Mouse (Mus musculus) small intestine, adult 2 months (tissue): ENCODE data around the gene Ptger4. TPM values are rescaled to one million over a fixed set of nuclear protein-coding genes. Genes with fewer than 3 reads are reported as not detected.

ENCODE experiments used
- H3K27ac ChIP-seq: fragments of 200-500 bp; 2 replicates; pipeline ENCODE4 v1.5.1; 2012; ENCODE audit warnings: low read depth, low read length, control low read depth, inconsistent platforms; ENCODE audit not compliant: insufficient read depth
- H3K27me3 ChIP-seq: fragments of 200-500 bp; 2 replicates; pipeline ENCODE4 v1.6.1; 2012; ENCODE audit warnings: mild to moderate bottlenecking, moderate library complexity, low read length, inconsistent platforms; ENCODE audit not compliant: control insufficient read depth, insufficient read depth
- H3K36me3 ChIP-seq: fragments of 200-500 bp; 2 replicates; pipeline ENCODE4 v1.6.1; 2012; ENCODE audit warnings: mild to moderate bottlenecking, low read length, control low read depth, inconsistent platforms; ENCODE audit not compliant: control insufficient read depth, insufficient read depth
- H3K4me1 ChIP-seq: fragments of 200-500 bp; 2 replicates; pipeline ENCODE4 v1.6.1; 2012; ENCODE audit warnings: low read length, inconsistent platforms, mixed read lengths; ENCODE audit not compliant: control insufficient read depth, insufficient read depth, insufficient read length
- H3K4me3 ChIP-seq: fragments of 200-500 bp; 2 replicates; pipeline ENCODE4 v1.5.1; 2012; ENCODE audit warnings: low read depth, mild to moderate bottlenecking, control low read depth, inconsistent platforms, low read length, moderate library complexity
- CTCF ChIP-seq: fragments of 200-500 bp; IDR thresholded peaks from 2 replicates; pipeline ENCODE4 v1.5.1; 2012; ENCODE audit warnings: low read depth, mild to moderate bottlenecking, control low read depth, inconsistent platforms, low read length, moderate library complexity, mixed read lengths; ENCODE audit not compliant: insufficient replicate concordance, insufficient read length; ENCODE audit errors: extremely low read depth
- POLR2A ChIP-seq: fragments of 200-500 bp; IDR thresholded peaks from 2 replicates; pipeline ENCODE4 v1.6.1; 2012; ENCODE audit warnings: low read depth, mild to moderate bottlenecking, control low read depth, inconsistent platforms, low read length, moderate library complexity
- WGBS: fragments of 180-500 bp; shearing (Covaris S2); methylation state at CpG from one replicate; pipeline ENCODE4 v1.1.7; 2018; 5-methylcytosine and 5-hydroxymethylcytosine counted together
- polyA plus RNA-seq: library from polyadenylated mRNA; depleted of rRNA; stranded (reverse); fragments of >200 nt; gene quantifications from 2 replicates; pipeline ENCODE4 v1.2.3, GENCODE M21; 2012

The Ptger4 gene
- polyA plus RNA-seq, 1 experiment = 85.6 TPM

GRCm38 (mm10) chr15:5205222-5205621, 38.8 kb downstream of the Ptger4 start:
- Histone ChIP-seq H3K36me3 (peaks cover 2% of the 10 kb centered on the region), H3K27me3 (no peaks in the 10 kb centered on the region), H3K27ac (no peak overlapping the region), H3K4me1 (no peaks in the 10 kb centered on the region), H3K4me3 (no peak overlapping the region)
- WGBS = 81% methylated on average over 9 of the region's 9 CpGs
- TF ChIP-seq CTCF = no peak

- WGBS = 37% methylated on average over 4 of the region's 4 CpGs
- TF ChIP-seq POLR2A = no peak
- TF ChIP-seq CTCF = no peak
- Histone ChIP-seq H3K4me1 (peaks cover 11% of the 10 kb centered on the region; the same call in 1 of the 2 replicates), H3K4me3 (no peak overlapping the region), H3K27me3 (no peaks in the 10 kb centered on the region), H3K36me3 (peaks cover 7% of the 10 kb centered on the region), H3K27ac (peak overlapping the region; percentile 78)
These were observed 47.3 kb downstream of the Ptger4 start for GRCm38 (mm10) chr15:5196691-5197090.

DNA sequence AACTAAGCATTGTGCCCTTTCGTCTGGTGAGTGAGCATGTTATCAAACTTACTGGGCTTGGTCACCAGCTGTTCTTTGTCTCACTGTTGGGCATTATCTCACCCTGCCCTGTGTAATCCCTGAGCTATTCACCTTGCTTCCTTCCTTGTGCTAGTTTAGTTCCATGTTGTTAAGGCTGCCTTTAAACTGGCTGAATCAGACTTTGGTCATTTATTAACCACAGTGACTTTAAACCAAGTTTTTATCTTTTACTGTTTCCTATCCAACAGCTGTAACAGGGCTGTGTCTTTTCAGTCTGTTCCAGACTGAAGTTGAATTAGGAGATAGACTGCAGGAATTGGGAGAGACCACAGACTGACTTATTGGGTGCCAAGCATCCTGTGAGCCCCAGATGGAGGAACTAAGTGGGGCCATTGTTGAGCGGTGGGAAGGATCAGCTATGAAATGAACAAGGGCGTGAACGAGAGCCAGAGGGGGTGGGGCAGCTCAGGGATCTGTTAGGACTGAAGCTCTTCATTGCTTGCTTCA, 47.9 kb downstream of the Ptger4 start:
- Histone ChIP-seq H3K36me3 (peaks cover 8% of the 10 kb centered on the region), H3K4me3 (peak overlapping the region; percentile 36; the same call in 1 of the 2 replicates), H3K27me3 (no peaks in the 10 kb centered on the region), H3K27ac (peak overlapping the region; percentile 78), H3K4me1 (peaks cover 11% of the 10 kb centered on the region; the same call in 1 of the 2 replicates)
- WGBS = 18% methylated on average over 4 of the region's 4 CpGs
- no peak for TF ChIP-seq CTCF
- no peak for TF ChIP-seq POLR2A

DNA sequence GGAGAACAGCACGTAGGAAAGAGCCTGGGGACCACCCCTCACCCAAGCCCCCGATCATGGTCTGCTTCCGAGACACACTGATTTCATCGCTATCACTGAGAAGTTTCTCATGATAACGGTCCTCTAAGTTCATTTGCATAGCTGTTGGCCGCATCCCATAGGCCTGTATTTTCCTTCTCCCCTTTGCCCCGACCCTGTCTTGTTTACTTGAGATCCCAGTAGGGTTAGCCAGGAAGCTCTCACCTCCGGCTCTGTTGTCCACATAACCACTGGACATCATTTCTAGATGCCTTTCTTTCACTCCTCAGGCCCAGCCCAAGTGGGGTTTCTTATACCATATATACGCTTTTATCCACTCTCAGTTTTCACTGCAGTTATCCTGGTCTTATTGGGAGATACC, 49.1 kb downstream of the Ptger4 start:
- Histone ChIP-seq H3K4me3 (no peak overlapping the region), H3K4me1 (peaks cover 11% of the 10 kb centered on the region; the same call in 1 of the 2 replicates), H3K27ac (peak overlapping the region; percentile 26; the same call in 1 of the 2 replicates), H3K36me3 (peaks cover 8% of the 10 kb centered on the region), H3K27me3 (no peaks in the 10 kb centered on the region)
- WGBS = 77% methylated on average over 9 of the region's 9 CpGs
- no peak for TF ChIP-seq POLR2A
- no peak for TF ChIP-seq CTCF

DNA sequence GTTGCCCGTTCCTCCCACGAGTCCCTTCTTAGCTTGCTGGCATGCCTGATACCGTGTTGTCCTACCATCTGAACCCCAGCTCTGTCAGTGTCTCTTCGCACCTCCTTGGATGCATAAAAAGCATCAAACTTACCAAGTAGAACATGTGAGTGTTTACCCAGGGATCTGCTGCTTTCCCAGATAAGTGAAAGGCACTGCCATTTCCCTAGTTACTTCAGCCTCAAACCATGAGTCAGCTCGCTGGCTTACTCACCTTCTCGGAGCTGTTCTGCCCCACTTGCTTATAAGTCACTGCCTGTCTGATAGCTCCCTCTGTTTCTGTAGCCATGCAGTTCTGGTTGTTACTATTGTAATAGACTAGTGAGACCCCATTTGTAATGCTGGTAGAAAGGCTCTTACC, 49.5 kb downstream of the Ptger4 start:
- Histone ChIP-seq H3K36me3 (peaks cover 9% of the 10 kb centered on the region), H3K4me3 (no peak overlapping the region), H3K4me1 (peaks cover 11% of the 10 kb centered on the region; the same call in 1 of the 2 replicates), H3K27ac (peak overlapping the region; percentile 26; the same call in 1 of the 2 replicates), H3K27me3 (no peaks in the 10 kb centered on the region)
- WGBS = 80% methylated on average over 6 of the region's 6 CpGs
- TF ChIP-seq POLR2A (no peak), CTCF (no peak)

- Histone ChIP-seq H3K4me3 (no peak overlapping the region), H3K27ac (no peak overlapping the region), H3K36me3 (peaks cover 8% of the 10 kb centered on the region), H3K4me1 (peaks cover 11% of the 10 kb centered on the region; the same call in 1 of the 2 replicates), H3K27me3 (no peaks in the 10 kb centered on the region)
- WGBS = 53% methylated on average over 3 of the region's 3 CpGs
- no peak for TF ChIP-seq POLR2A
- no peak for TF ChIP-seq CTCF
These were observed 50.2 kb downstream of the Ptger4 start for GRCm38 (mm10) chr15:5193833-5194232.

GRCm38 (mm10) chr15:5189504-5190093, 54.4 kb downstream of the Ptger4 start:
- peaks cover under 1% of the 10 kb centered on the region; the same call in 1 of the 2 replicates for H3K4me1 ChIP-seq
- H3K27me3 ChIP-seq = no peaks in the 10 kb centered on the region
- H3K36me3 ChIP-seq = peaks cover 8% of the 10 kb centered on the region
- 64% methylated on average over 10 of the region's 10 CpGs for WGBS
- H3K27ac ChIP-seq = no peak overlapping the region
- H3K4me3 ChIP-seq = no peak overlapping the region
- TF ChIP-seq CTCF (no peak), POLR2A (no peak)

DNA sequence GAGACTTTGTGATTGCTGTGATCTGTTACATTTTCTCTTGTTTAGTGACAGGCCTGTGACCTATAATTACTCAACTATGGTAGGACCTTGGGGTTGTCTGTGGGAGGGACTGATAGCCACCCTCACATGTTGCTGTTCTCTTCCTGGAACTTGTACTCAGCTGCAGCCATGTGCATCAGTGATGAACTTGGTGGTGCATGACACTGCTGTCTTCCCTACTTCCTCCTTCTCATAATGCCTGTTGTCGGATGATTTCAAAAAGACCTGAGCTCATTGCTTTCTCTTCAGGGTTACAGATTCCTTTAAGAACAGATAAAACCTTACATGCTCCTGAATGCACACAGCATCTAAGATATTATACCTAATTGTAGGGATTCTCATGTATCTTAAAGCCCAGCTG, 56.0 kb downstream of the Ptger4 start:
- Histone ChIP-seq H3K27me3 (no peaks in the 10 kb centered on the region), H3K4me1 (no peaks in the 10 kb centered on the region; the same call in 1 of the 2 replicates), H3K36me3 (peaks cover 8% of the 10 kb centered on the region), H3K4me3 (no peak overlapping the region), H3K27ac (no peak overlapping the region)
- WGBS = 89% methylated on average over 1 of the region's 1 CpGs
- TF ChIP-seq POLR2A = no peak
- TF ChIP-seq CTCF = no peak
